Mouse (Mus musculus) heart, embryonic 15.5 days (tissue): Measurements from ENCODE around the gene Lfng. TPM values are rescaled to one million over a fixed set of nuclear protein-coding genes. Genes with fewer than 3 reads are reported as not detected.

Source experiments
- ATAC-seq: fragments of 200-750 bp; cut with Nextera tagmentation; replicated peaks from 2 replicates; pipeline ENCODE4 v1.8.0; 2017; ENCODE audit warnings: low read depth, moderate TSS enrichment; ENCODE audit not compliant: insufficient number of reproducible peaks, insufficient read depth, low FRiP score
- H3K27ac ChIP-seq: fragments of 300-500 bp; sonication (generic); 2 replicates; pipeline ENCODE4 v1.5.1; 2015; ENCODE audit warnings: mild to moderate bottlenecking, inconsistent platforms
- H3K27me3 ChIP-seq: fragments of 300-500 bp; sonication (generic); 2 replicates; pipeline ENCODE4 v1.6.1; 2015; ENCODE audit warnings: inconsistent platforms
- H3K36me3 ChIP-seq: fragments of 300-500 bp; sonication (generic); 2 replicates; pipeline ENCODE4 v1.6.1; 2015; ENCODE audit warnings: mild to moderate bottlenecking, inconsistent platforms
- H3K4me1 ChIP-seq: fragments of 300-500 bp; sonication (generic); replicated peaks from 2 replicates; pipeline ENCODE4 v1.6.1; 2015; ENCODE audit warnings: inconsistent platforms
- H3K4me2 ChIP-seq: fragments of 300-500 bp; sonication (generic); 2 replicates; pipeline ENCODE4 v1.6.1; 2015; ENCODE audit warnings: inconsistent platforms, mild to moderate bottlenecking, moderate library complexity
- H3K4me3 ChIP-seq: fragments of 300-500 bp; sonication (generic); 2 replicates; pipeline ENCODE4 v1.5.1; 2015; ENCODE audit warnings: mild to moderate bottlenecking, inconsistent platforms
- H3K9ac ChIP-seq: fragments of 300-500 bp; sonication (generic); 2 replicates; pipeline ENCODE4 v1.6.1; 2015; ENCODE audit warnings: mild to moderate bottlenecking, inconsistent platforms
- H3K9me3 ChIP-seq: fragments of 300-500 bp; sonication (generic); replicated peaks from 2 replicates; pipeline ENCODE4 v1.6.1; 2016; ENCODE audit warnings: inconsistent platforms
- WGBS: fragments of 180-500 bp; shearing (Covaris S2); methylation state at CpG from one replicate; pipeline ENCODE4 v1.1.7; 2015; ENCODE audit warnings: mixed read lengths; 5-methylcytosine and 5-hydroxymethylcytosine counted together
- polyA plus RNA-seq: library from polyadenylated mRNA; unstranded; fragments of >200 nt; fragmentation: Nextera tagmentation; extraction: Ambion mirVana; gene quantifications from 2 replicates; pipeline ENCODE4 v1.2.1, GENCODE M21; 2015

Gene Lfng
- polyA plus RNA-seq, 1 experiment from 2014 or later, result 5.0 TPM

- no peak for ATAC-seq
- Histone ChIP-seq H3K9me3 (no peaks in the 10 kb centered on the region), H3K4me2 (no peak overlapping the region), H3K36me3 (no peaks in the 10 kb centered on the region), H3K9ac (no peak overlapping the region), H3K4me1 (peaks cover 28% of the 10 kb centered on the region), H3K27me3 (no peaks in the 10 kb centered on the region), H3K4me3 (no peak overlapping the region), H3K27ac (0 out of 2 replicates have a peak overlapping the region, but pooled peaks have one; percentile 41)
- 60% methylated on average over 4 of the region's 4 CpGs for WGBS
These were observed 35.9 kb upstream of the Lfng start for GRCm38 (mm10) chr5:140571201-140571600.

DNA sequence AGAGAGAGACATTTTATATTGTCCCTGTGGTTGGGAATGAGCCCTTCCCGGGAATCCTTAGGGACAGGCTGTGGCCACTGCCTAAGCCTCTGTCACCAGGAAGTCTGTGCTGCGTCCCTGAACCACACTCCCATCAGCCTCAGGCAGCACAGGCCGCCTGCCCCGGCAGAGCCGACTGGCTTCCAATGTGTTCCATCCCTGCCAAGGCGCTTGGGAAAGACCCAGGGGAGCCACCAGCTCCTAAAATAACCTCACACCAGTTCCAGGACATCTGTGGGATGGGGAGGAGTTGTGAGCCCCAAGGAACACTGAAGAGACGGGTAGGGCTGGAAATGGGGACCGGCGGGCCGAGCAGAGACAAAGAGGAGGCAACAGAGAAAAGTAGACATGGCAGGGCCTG, 35.4 kb upstream of the Lfng start:
- Histone ChIP-seq H3K36me3 (no peaks in the 10 kb centered on the region), H3K9me3 (no peaks in the 10 kb centered on the region), H3K9ac (no peak overlapping the region), H3K4me3 (no peak overlapping the region), H3K4me2 (no peak overlapping the region), H3K4me1 (peaks cover 26% of the 10 kb centered on the region), H3K27me3 (no peaks in the 10 kb centered on the region), H3K27ac (peak overlapping the region; percentile 41)
- ATAC-seq, result no peak; the same call in 1 of the 2 replicates
- WGBS, result 38% methylated on average over 10 of the region's 10 CpGs

DNA sequence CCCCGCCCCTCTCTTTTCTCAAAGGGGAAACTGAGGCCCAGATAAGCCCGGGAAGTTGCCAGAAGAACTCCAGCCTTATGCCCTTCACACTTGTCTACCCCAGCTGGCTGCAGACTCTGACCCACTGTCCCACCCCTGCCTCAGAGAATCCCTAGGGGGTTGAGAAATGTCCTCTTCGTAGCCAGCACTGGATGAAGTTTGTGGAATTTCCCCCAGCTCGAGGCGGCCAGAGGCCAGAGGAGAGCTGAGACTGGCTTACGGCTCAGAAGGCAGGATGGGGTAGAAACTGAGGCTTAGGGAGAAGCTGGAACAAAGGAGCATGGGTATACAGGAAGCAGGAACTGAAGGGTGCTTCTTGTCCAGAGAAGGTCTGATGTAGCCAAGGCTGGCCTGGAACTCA, 34.5 kb upstream of the Lfng start:
- no peaks in the 10 kb centered on the region for H3K36me3 ChIP-seq
- no peaks in the 10 kb centered on the region for H3K27me3 ChIP-seq
- no peak overlapping the region for H3K9ac ChIP-seq
- H3K4me3 ChIP-seq, result no peak overlapping the region
- no peak for ATAC-seq
- no peaks in the 10 kb centered on the region for H3K9me3 ChIP-seq
- peaks cover 26% of the 10 kb centered on the region for H3K4me1 ChIP-seq
- no peak overlapping the region for H3K4me2 ChIP-seq
- H3K27ac ChIP-seq, result 0 out of 2 replicates have a peak overlapping the region, but pooled peaks have one; percentile 1
- 57% methylated on average over 6 of the region's 6 CpGs for WGBS

DNA sequence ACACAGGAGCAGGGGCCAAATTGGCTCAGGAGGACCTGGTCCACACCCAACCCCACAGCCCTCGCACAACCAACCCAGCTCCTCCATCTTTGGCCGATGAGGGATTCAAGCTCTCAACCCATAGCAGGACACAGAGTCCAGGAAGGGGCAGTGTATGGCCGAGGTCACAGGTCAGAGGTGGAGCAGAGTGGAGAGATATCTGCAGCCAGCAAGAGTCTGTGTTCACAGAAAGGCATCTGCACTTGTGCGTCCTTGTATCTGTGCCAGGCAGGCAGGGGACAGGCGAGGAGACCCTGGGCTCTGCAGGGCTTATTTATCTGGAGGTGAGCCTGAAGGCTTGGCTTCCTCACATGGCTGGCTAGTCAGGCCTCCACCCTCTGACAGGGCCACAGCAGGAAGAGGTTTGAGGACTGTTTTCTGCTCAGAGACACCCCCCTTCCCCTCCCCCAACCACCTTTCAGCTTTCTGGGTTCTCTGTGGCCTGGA, 31.7 kb upstream of the Lfng start:
- Histone ChIP-seq H3K4me2 (no peak overlapping the region), H3K4me3 (no peak overlapping the region), H3K27me3 (peaks cover 8% of the 10 kb centered on the region; the same call in 1 of the 2 replicates), H3K9me3 (no peaks in the 10 kb centered on the region), H3K36me3 (no peaks in the 10 kb centered on the region), H3K9ac (no peak overlapping the region), H3K4me1 (peaks cover 15% of the 10 kb centered on the region), H3K27ac (no peak overlapping the region)
- ATAC-seq, result 0 out of 2 replicates have a peak, but pooled peaks have one; percentile 37
- 32% methylated on average over 5 of the region's 5 CpGs for WGBS

- H3K27me3 ChIP-seq, result peaks cover 17% of the 10 kb centered on the region
- no peak overlapping the region for H3K4me2 ChIP-seq
- peaks cover 9% of the 10 kb centered on the region for H3K4me1 ChIP-seq
- no peak for ATAC-seq
- H3K36me3 ChIP-seq, result no peaks in the 10 kb centered on the region
- 51% methylated on average over 9 of the region's 9 CpGs for WGBS
- no peak overlapping the region for H3K4me3 ChIP-seq
- no peaks in the 10 kb centered on the region for H3K9me3 ChIP-seq
- no peak overlapping the region for H3K9ac ChIP-seq
- no peak overlapping the region for H3K27ac ChIP-seq
These were observed 27.9 kb upstream of the Lfng start for GRCm38 (mm10) chr5:140579221-140579620.

GRCm38 (mm10) chr5:140579771-140580170, 27.3 kb upstream of the Lfng start:
- Histone ChIP-seq H3K27me3 (peaks cover 17% of the 10 kb centered on the region), H3K4me2 (no peak overlapping the region), H3K36me3 (no peaks in the 10 kb centered on the region), H3K27ac (no peak overlapping the region), H3K4me3 (no peak overlapping the region), H3K9me3 (no peaks in the 10 kb centered on the region), H3K4me1 (peaks cover 9% of the 10 kb centered on the region), H3K9ac (no peak overlapping the region)
- no peak for ATAC-seq
- WGBS, result 47% methylated on average over 6 of the region's 6 CpGs

- ATAC-seq, result no peak
- H3K9ac ChIP-seq, result no peak overlapping the region
- H3K4me3 ChIP-seq, result no peak overlapping the region
- peaks cover 3% of the 10 kb centered on the region; the same call in 1 of the 2 replicates for H3K4me1 ChIP-seq
- no peak overlapping the region for H3K4me2 ChIP-seq
- WGBS, result 13% methylated on average over 5 of the region's 5 CpGs
- peaks cover 17% of the 10 kb centered on the region for H3K27me3 ChIP-seq
- no peaks in the 10 kb centered on the region for H3K36me3 ChIP-seq
- H3K27ac ChIP-seq, result no peak overlapping the region
- H3K9me3 ChIP-seq, result no peaks in the 10 kb centered on the region
These were observed 25.6 kb upstream of the Lfng start for GRCm38 (mm10) chr5:140581569-140581968.

DNA sequence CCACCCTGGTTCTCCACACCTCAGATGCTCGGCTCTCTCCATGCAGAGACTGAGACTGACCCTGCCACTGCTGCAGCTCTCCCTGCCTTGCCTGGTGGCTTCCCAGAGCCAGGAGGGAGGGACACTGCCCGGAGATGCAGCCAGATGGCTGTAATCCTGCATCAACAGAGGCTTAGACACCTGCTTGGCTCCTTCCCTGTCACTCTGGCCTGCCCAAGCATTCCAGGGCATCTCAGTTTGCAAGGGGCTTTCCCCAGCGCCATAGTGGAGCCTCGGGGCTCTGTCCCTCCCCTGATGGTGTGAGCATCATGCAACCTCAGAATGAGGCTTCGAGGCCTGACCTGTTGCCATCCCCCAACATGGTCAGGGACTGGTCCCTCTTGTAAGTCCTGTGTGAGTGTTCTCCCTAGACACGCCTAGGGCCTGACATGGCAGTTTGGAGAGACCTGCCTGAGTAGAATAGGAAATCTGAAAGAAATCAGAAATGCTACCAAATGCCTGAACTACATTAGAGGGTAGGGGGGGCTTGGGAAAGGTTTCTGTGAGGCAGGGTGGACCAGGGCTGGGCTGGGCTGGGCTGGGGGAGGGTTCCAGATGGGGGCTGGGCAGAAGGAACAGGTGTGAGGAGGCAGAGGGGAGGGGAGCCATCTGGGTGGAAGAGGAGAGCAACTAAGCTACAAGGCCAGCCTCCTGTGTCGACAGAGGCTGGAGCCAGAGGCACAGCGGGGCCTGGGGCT, 24.0 kb upstream of the Lfng start:
- peaks cover 17% of the 10 kb centered on the region for H3K27me3 ChIP-seq
- H3K36me3 ChIP-seq, result no peaks in the 10 kb centered on the region
- no peak overlapping the region for H3K4me2 ChIP-seq
- no peak overlapping the region for H3K27ac ChIP-seq
- H3K4me3 ChIP-seq, result no peak overlapping the region
- H3K9me3 ChIP-seq, result no peaks in the 10 kb centered on the region
- WGBS, result 42% methylated on average over 8 of the region's 8 CpGs
- H3K4me1 ChIP-seq, result peaks cover 3% of the 10 kb centered on the region; the same call in 1 of the 2 replicates
- no peak for ATAC-seq
- no peak overlapping the region for H3K9ac ChIP-seq

GRCm38 (mm10) chr5:140583732-140584368, 23.3 kb upstream of the Lfng start:
- Histone ChIP-seq H3K4me2 (no peak overlapping the region), H3K9me3 (no peaks in the 10 kb centered on the region), H3K9ac (no peak overlapping the region), H3K27me3 (peaks cover 12% of the 10 kb centered on the region), H3K27ac (no peak overlapping the region), H3K36me3 (no peaks in the 10 kb centered on the region), H3K4me1 (peaks cover 3% of the 10 kb centered on the region; the same call in 1 of the 2 replicates), H3K4me3 (no peak overlapping the region)
- 67% methylated on average over 6 of the region's 6 CpGs for WGBS
- ATAC-seq, result no peak

GRCm38 (mm10) chr5:140589082-140589774, 17.9 kb upstream of the Lfng start:
- Histone ChIP-seq H3K9ac (no peak overlapping the region), H3K9me3 (no peaks in the 10 kb centered on the region), H3K27me3 (0 out of 2 replicates have a peak, but pooled peaks cover 4% of the 10 kb centered on the region), H3K36me3 (no peaks in the 10 kb centered on the region), H3K4me3 (no peak overlapping the region), H3K27ac (no peak overlapping the region), H3K4me1 (no peaks in the 10 kb centered on the region), H3K4me2 (no peak overlapping the region)
- WGBS, result 85% methylated on average over 16 of the region's 16 CpGs
- ATAC-seq, result no peak

GRCm38 (mm10) chr5:140594846-140595245, 12.3 kb upstream of the Lfng start:
- H3K27me3 ChIP-seq, result peaks cover 10% of the 10 kb centered on the region; the same call in 1 of the 2 replicates
- no peaks in the 10 kb centered on the region for H3K9me3 ChIP-seq
- ATAC-seq, result no peak
- no peak overlapping the region for H3K4me3 ChIP-seq
- no peak overlapping the region for H3K4me2 ChIP-seq
- H3K27ac ChIP-seq, result no peak overlapping the region
- H3K4me1 ChIP-seq, result peaks cover 9% of the 10 kb centered on the region; the same call in 1 of the 2 replicates
- WGBS, result 64% methylated on average over 5 of the region's 5 CpGs
- no peaks in the 10 kb centered on the region for H3K36me3 ChIP-seq
- H3K9ac ChIP-seq, result no peak overlapping the region
